Mouse (Mus musculus) embryonic facial prominence, embryonic 10.5 days (tissue): ENCODE measurements around the gene Olfr1052. TPM values are rescaled to one million over a fixed set of nuclear protein-coding genes. Genes with fewer than 3 reads are reported as not detected.
"Not testable (repeated sequence)": the region's sequence is repeated elsewhere in the genome, so short reads cannot be mapped to it uniquely, and the experiment has no call there.

Experiments used
- DNase-seq: peaks from one replicate; pipeline ENCODE4 v3.0.0-alpha.2; 2017; ENCODE audit warnings: low spot score
- H3K27ac ChIP-seq: fragments of 300-500 bp; sonication (generic); replicated peaks from 2 replicates; pipeline ENCODE4 v1.5.1; 2016; ENCODE audit warnings: mild to moderate bottlenecking
- H3K27me3 ChIP-seq: fragments of 300-500 bp; sonication (generic); replicated peaks from 2 replicates; pipeline ENCODE4 v1.6.1; 2016; ENCODE audit warnings: low read depth, mild to moderate bottlenecking; ENCODE audit not compliant: poor library complexity, severe bottlenecking
- H3K36me3 ChIP-seq: fragments of 300-500 bp; sonication (generic); replicated peaks from 2 replicates; pipeline ENCODE4 v1.6.1; 2016; ENCODE audit warnings: mild to moderate bottlenecking, moderate library complexity
- H3K4me1 ChIP-seq: fragments of 300-500 bp; sonication (generic); 2 replicates; pipeline ENCODE4 v1.6.1; 2016
- H3K4me3 ChIP-seq: fragments of 300-500 bp; sonication (generic); 2 replicates; pipeline ENCODE4 v1.5.1; 2016; ENCODE audit warnings: mild to moderate bottlenecking, moderate library complexity
- H3K9me3 ChIP-seq: fragments of 300-500 bp; sonication (generic); 2 replicates; pipeline ENCODE4 v1.6.1; 2016; ENCODE audit warnings: mild to moderate bottlenecking
- WGBS: fragments of 180-500 bp; shearing (Covaris S2); methylation state at CpG from one replicate; pipeline ENCODE4 v1.1.7; 2016; 5-methylcytosine and 5-hydroxymethylcytosine counted together
- polyA plus RNA-seq: library from polyadenylated mRNA; unstranded; fragments of >200 nt; fragmentation: Nextera tagmentation; extraction: Ambion mirVana; gene quantifications from 2 replicates; pipeline ENCODE4 v1.2.1, GENCODE M21; 2016

Gene Olfr1052
- not detected in 2 replicates for polyA plus RNA-seq

- no peak for DNase-seq
- Histone ChIP-seq H3K4me1 (no peaks in the 10 kb centered on the region), H3K27ac (no peak within 1 kb of the TSS)
Measured at GRCm38 (mm10) chr2:86292155-86292554, at the start of gene Olfr1052. Gene Olfr1052 (plus strand): TSS chr2:86292455.

GRCm38 (mm10) chr2:86258228-86258627, 34.0 kb upstream of the Olfr1052 start, which contains the start of gene Olfr1049:
Gene Olfr1049 (minus strand): TSS chr2:86258328.
- H3K9me3 ChIP-seq, H3K36me3 ChIP-seq, H3K27ac ChIP-seq, DNase-seq, H3K27me3 ChIP-seq, H3K4me1 ChIP-seq, H3K4me3 ChIP-seq: not testable (repeated sequence)

More at GRCm38 (mm10) chr2:86292155-86292554, at the start of gene Olfr1052:
- Histone ChIP-seq H3K36me3 (no peaks in the 10 kb centered on the region), H3K27me3 (no peaks in the 10 kb centered on the region), H3K9me3 (no peaks in the 10 kb centered on the region), H3K4me3 (no peak within 1 kb of the TSS)

- not testable (repeated sequence) for H3K27me3 ChIP-seq, H3K4me1 ChIP-seq, DNase-seq, H3K4me3 ChIP-seq, H3K27ac ChIP-seq, H3K9me3 ChIP-seq, H3K36me3 ChIP-seq
Measured at GRCm38 (mm10) chr2:86278988-86279387, 13.3 kb upstream of the Olfr1052 start, which contains the start of gene Olfr1051. Gene Olfr1051 (minus strand): TSS chr2:86279088.

GRCm38 (mm10) chr2:86315184-86315583, 22.9 kb downstream of the Olfr1052 start, which contains the start of gene Olfr1053:
Gene Olfr1053 (minus strand): TSS chr2:86315284.
- 70% methylated on average over 3 of the region's 3 CpGs for WGBS
- no peaks in the 10 kb centered on the region for H3K27me3 ChIP-seq
- H3K36me3 ChIP-seq = no peaks in the 10 kb centered on the region
- no peaks in the 10 kb centered on the region for H3K4me1 ChIP-seq
- no peak within 1 kb of the TSS for H3K4me3 ChIP-seq
- no peak within 1 kb of the TSS for H3K27ac ChIP-seq
- H3K9me3 ChIP-seq = no peaks in the 10 kb centered on the region
- no peak for DNase-seq

GRCm38 (mm10) chr2:86335333-86335732, 43.1 kb downstream of the Olfr1052 start, which contains the start of gene Olfr1054:
Gene Olfr1054 (minus strand): TSS chr2:86335433.
- no peaks in the 10 kb centered on the region for H3K27me3 ChIP-seq
- H3K9me3 ChIP-seq = no peaks in the 10 kb centered on the region
- 95% methylated on average over 3 of the region's 3 CpGs for WGBS
- DNase-seq = no peak
- H3K4me1 ChIP-seq = no peaks in the 10 kb centered on the region
- H3K36me3 ChIP-seq = no peaks in the 10 kb centered on the region
- no peak within 1 kb of the TSS for H3K4me3 ChIP-seq
- H3K27ac ChIP-seq = no peak within 1 kb of the TSS

Other genes starting within 250 kb of the Olfr1052 start
- not detected in 2 replicates for gene Olfr1034, start 246.6 kb upstream of the Olfr1052 start, polyA plus RNA-seq
- gene Olfr1036, start 218.5 kb upstream of the Olfr1052 start, polyA plus RNA-seq = not detected in 2 replicates
- not detected in 2 replicates for gene Olfr1037, start 205.1 kb upstream of the Olfr1052 start, polyA plus RNA-seq
- not detected in 2 replicates for gene Olfr1039, start 156.5 kb upstream of the Olfr1052 start, polyA plus RNA-seq
- gene Olfr1040, start 145.7 kb upstream of the Olfr1052 start, polyA plus RNA-seq = not detected in 2 replicates
- gene Olfr1042, start 130.6 kb upstream of the Olfr1052 start, polyA plus RNA-seq = not detected in 2 replicates
- gene Olfr1043, start 124.9 kb upstream of the Olfr1052 start, polyA plus RNA-seq = not detected in 2 replicates
- not detected in 2 replicates for gene Olfr1044, start 114.6 kb upstream of the Olfr1052 start, polyA plus RNA-seq
- not detected in 2 replicates for gene Olfr52, start 106.8 kb upstream of the Olfr1052 start, polyA plus RNA-seq
- not detected in 2 replicates for gene Olfr1045, start 89.4 kb upstream of the Olfr1052 start, polyA plus RNA-seq
- gene Olfr1046, start 73.1 kb upstream of the Olfr1052 start, polyA plus RNA-seq = not detected in 2 replicates
- gene Olfr1047, start 61.1 kb upstream of the Olfr1052 start, polyA plus RNA-seq = not detected in 2 replicates
- gene Olfr1048, start 52.2 kb upstream of the Olfr1052 start, polyA plus RNA-seq = not detected in 2 replicates
- not detected in 2 replicates for gene Olfr1049, start 34.1 kb upstream of the Olfr1052 start, polyA plus RNA-seq
- not detected in 2 replicates for gene Olfr1051, start 13.4 kb upstream of the Olfr1052 start, polyA plus RNA-seq
- gene Olfr1053, start 22.8 kb downstream of the Olfr1052 start, polyA plus RNA-seq = not detected in 2 replicates
- not detected in 2 replicates for gene Olfr1054, start 43.0 kb downstream of the Olfr1052 start, polyA plus RNA-seq
- gene Olfr1055, start 57.8 kb downstream of the Olfr1052 start, polyA plus RNA-seq = not detected in 2 replicates
- not detected in 2 replicates for gene Olfr1056, start 70.0 kb downstream of the Olfr1052 start, polyA plus RNA-seq
- not detected in 2 replicates for gene Olfr1057, start 85.9 kb downstream of the Olfr1052 start, polyA plus RNA-seq
- gene Olfr1058, start 96.1 kb downstream of the Olfr1052 start, polyA plus RNA-seq = not detected in 2 replicates
- gene Olfr1061, start 121.6 kb downstream of the Olfr1052 start, polyA plus RNA-seq = not detected in 2 replicates
- gene Olfr1062, start 134.3 kb downstream of the Olfr1052 start, polyA plus RNA-seq = not detected in 2 replicates
- gene Olfr1065, start 158.1 kb downstream of the Olfr1052 start, polyA plus RNA-seq = not detected in 2 replicates
- gene Olfr1066, start 163.8 kb downstream of the Olfr1052 start, polyA plus RNA-seq = not detected in 2 replicates
- not detected in 2 replicates for gene Olfr228, start 194.9 kb downstream of the Olfr1052 start, polyA plus RNA-seq
- not detected in 2 replicates for gene Olfr1076, start 216.0 kb downstream of the Olfr1052 start, polyA plus RNA-seq